Mouse (Mus musculus): ENCODE measurements around the gene Oat. TPM values are rescaled to one million over a fixed set of nuclear protein-coding genes. Genes with fewer than 3 reads are reported as not detected.

The Oat gene
- polyA plus RNA-seq, 1 experiment = 29.7 TPM

DNA sequence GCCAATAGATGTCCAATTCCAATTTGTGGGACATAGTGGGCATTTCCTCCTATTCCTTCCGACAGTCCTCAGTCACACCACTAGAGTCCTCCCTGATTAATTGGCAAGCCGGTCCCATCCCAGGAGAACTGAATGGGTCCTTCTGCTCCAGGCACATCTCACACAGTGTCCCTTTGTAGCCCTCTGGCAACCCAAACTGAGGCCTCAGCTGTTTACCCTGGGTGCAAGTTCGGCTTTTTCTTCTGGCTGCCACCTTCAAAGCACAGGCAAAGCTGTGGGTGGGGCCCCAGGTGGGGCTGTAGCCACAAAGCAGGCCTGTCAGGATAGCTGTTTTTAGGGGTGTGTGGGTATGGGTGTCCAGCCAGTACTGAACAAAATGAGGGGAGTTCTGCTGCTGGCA is 29.1 kb downstream of the Oat start:
- Histone ChIP-seq H3K4me3 (replicated peaks; ENCODE audit: control insufficient read depth, low read depth, low read length) (no peak overlapping the region), H3K4me1 (ENCODE audit: control insufficient read depth, insufficient read depth, low read length) (0 out of 2 replicates have a peak, but pooled peaks cover 1% of the 10 kb centered on the region), H3K27ac (ENCODE audit: control insufficient read depth, insufficient read depth, low read depth, low read length, poor library complexity) (no peak overlapping the region)
- TF ChIP-seq CTCF (IDR thresholded peaks at IDR 0.05; ENCODE audit: control insufficient read depth, insufficient read depth, low read length) (no peak), POLR2A (IDR thresholded peaks at IDR 0.05; ENCODE audit: borderline replicate concordance, control insufficient read depth, low read depth, low read length) (no peak)
- WGBS = 76% methylated on average over 3 of the region's 3 CpGs

DNA sequence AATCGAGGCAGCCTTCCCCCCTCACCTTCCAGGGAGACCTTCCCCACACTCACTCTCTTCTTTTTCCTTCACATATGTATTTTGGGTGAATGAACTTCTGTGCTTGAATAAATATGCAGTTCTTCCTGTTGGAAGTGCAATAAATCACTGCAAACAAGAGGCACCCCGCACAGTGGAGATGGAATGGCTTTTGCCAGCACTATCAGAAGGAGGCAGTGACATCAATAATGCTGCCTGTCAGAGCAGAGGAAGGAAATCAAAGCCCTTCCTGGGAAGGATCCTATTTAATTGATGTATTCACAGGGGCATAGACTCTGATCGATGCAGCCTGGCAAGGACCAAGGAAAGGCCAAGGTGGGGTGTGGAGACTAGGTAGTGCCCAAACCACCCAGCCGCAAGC is 33.8 kb downstream of the Oat start:
- no peak for TF ChIP-seq CTCF (IDR thresholded peaks at IDR 0.05; ENCODE audit: control insufficient read depth, insufficient read depth, low read length)
- TF ChIP-seq POLR2A (IDR thresholded peaks at IDR 0.05; ENCODE audit: borderline replicate concordance, control insufficient read depth, low read depth, low read length) = no peak
- Histone ChIP-seq H3K4me1 (ENCODE audit: control insufficient read depth, insufficient read depth, low read length) (no peaks in the 10 kb centered on the region), H3K27ac (ENCODE audit: control insufficient read depth, insufficient read depth, low read depth, low read length, poor library complexity) (no peak overlapping the region), H3K4me3 (replicated peaks; ENCODE audit: control insufficient read depth, low read depth, low read length) (no peak overlapping the region)
- WGBS = 52% methylated on average over 4 of the region's 4 CpGs

DNA sequence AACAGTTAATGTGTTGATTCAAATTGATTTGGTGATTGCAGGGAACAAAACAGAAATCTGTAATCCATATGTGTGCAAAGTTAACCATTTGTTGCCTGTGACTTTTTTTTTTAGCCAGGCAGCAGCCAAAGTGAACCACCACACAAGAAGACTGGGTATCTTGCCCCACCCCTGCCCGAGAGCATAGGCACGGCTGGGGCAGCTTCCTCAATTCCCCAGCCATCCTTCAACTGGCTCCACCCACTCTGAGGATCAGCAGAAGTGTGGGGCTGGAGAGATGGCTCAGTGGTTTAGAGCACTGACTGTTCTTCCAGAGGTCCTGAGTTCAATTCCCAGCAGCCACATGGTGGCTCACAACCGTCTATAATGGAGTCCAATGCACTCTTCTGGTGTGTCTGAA is 34.6 kb downstream of the Oat start:
- 19% methylated on average over 3 of the region's 3 CpGs for WGBS
- no peak overlapping the region for H3K4me3 ChIP-seq (replicated peaks; ENCODE audit: control insufficient read depth, low read depth, low read length)
- no peak overlapping the region for H3K27ac ChIP-seq (ENCODE audit: control insufficient read depth, insufficient read depth, low read depth, low read length, poor library complexity)
- H3K4me1 ChIP-seq (ENCODE audit: control insufficient read depth, insufficient read depth, low read length) = no peaks in the 10 kb centered on the region
- TF ChIP-seq POLR2A (IDR thresholded peaks at IDR 0.05; ENCODE audit: borderline replicate concordance, control insufficient read depth, low read depth, low read length) = no peak

DNA sequence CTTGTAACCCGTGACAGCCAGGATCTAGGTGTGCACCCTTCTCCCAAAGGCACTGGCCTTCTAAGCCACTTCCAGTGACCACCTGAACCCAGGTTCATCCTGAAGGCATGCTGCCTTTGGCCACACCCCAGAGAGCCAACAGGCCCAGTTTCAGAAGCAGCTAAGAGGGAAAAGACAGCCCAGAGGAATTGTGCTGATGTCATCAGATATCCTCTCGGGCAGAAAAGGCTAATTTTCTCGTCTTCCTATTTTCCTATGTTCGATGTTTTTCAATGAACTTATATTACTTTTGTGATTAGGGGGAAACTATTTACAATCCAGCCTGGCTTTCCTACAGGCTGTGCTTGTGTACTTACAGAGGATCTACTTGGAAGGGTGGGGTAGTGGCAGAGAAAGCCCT is 35.6 kb downstream of the Oat start:
- H3K4me1 ChIP-seq (ENCODE audit: control insufficient read depth, insufficient read depth, low read length) = no peaks in the 10 kb centered on the region
- H3K27ac ChIP-seq (ENCODE audit: control insufficient read depth, insufficient read depth, low read depth, low read length, poor library complexity) = no peak overlapping the region
- TF ChIP-seq CTCF (IDR thresholded peaks at IDR 0.05; ENCODE audit: control insufficient read depth, insufficient read depth, low read length) (no peak), POLR2A (IDR thresholded peaks at IDR 0.05; ENCODE audit: borderline replicate concordance, control insufficient read depth, low read depth, low read length) (no peak)
- whole genome bisulfite sequencing = 80% methylated on average over 4 of the region's 4 CpGs
- no peak overlapping the region for H3K4me3 ChIP-seq (replicated peaks; ENCODE audit: control insufficient read depth, low read depth, low read length)

DNA sequence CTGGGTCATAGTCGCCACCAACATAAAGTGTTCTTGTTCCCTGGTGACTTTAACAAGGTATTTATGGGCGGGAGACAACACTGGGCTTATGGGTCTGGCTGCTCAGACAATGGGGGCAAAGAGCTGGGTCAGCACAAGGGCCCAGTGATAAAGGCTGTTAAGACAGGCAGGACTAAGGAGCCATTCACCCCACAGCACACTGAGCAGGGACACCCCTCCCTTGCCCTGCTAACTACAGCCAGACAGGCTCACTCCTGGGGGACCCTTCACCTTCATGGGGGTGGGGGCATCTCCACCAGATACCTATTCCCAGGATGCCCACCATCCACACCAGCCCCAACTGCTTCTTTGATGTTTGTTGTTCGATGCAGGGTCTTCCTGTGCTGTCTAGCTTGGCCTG is 47.0 kb downstream of the Oat start:
- WGBS = 70% methylated on average over 3 of the region's 3 CpGs

DNA sequence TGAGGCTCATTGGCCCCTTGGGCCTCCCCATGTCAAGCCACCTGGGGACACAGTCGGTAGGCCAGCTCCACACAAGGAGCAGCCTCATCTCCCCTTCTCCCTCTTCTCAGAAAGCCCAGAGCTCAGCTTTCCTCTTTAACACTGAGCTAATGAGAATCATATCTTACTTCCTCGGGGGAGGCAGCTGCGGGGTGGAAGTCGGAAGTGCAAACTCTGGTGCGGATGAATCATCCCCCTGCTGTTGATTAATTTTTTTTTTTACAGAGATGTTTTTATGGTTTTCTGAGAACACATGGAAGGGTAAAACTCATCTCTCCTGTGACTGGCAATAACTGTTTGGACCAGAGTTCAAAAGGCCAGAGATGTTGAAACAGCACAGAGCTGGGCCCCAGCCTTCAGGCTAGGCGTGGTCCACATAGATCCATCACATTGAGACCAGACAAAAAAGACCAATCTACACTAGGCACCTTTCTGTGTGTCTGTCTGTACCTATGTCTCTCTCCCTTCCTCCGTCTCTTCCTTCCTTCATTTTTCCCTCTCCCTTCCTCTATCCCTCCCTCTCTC is 62.7 kb downstream of the Oat start:
- TF ChIP-seq POLR2A (IDR thresholded peaks at IDR 0.05; ENCODE audit: borderline replicate concordance, control insufficient read depth, low read depth, low read length) (no peak), CTCF (IDR thresholded peaks at IDR 0.05; ENCODE audit: control insufficient read depth, insufficient read depth, low read length) (no peak)
- no peaks in the 10 kb centered on the region for H3K4me1 ChIP-seq (ENCODE audit: control insufficient read depth, insufficient read depth, low read length)
- WGBS = 72% methylated on average over 7 of the region's 7 CpGs
- H3K4me3 ChIP-seq (replicated peaks; ENCODE audit: control insufficient read depth, low read depth, low read length) = no peak overlapping the region
- no peak overlapping the region for H3K27ac ChIP-seq (ENCODE audit: control insufficient read depth, insufficient read depth, low read depth, low read length, poor library complexity)

More for the DNA sequence above, 47.0 kb downstream of the Oat start:
- Histone ChIP-seq H3K4me3 (replicated peaks; ENCODE audit: control insufficient read depth, low read depth, low read length) (no peak overlapping the region), H3K27ac (ENCODE audit: control insufficient read depth, insufficient read depth, low read depth, low read length, poor library complexity) (no peak overlapping the region), H3K4me1 (ENCODE audit: control insufficient read depth, insufficient read depth, low read length) (no peaks in the 10 kb centered on the region)
- TF ChIP-seq CTCF (IDR thresholded peaks at IDR 0.05; ENCODE audit: control insufficient read depth, insufficient read depth, low read length) (no peak), POLR2A (IDR thresholded peaks at IDR 0.05; ENCODE audit: borderline replicate concordance, control insufficient read depth, low read depth, low read length) (no peak)

DNA sequence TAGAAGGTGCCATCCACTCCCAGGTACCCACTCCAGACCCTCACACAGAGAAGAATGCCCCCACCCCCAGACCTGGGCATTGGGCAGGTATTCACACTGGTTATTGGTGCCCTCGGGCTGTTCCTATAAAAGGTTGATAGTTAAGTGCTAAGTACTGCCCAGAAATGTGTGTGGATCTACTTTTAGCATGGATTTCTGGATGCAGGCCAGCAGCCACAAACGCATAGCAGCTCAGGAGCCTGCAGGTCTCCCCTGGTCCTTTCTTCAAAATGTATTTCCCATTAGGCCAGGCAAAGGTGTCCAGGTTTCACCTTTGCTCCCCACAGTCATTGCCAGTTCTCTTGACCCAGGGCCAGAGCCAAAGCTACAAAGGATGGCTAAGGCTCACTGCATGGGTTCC is 67.1 kb downstream of the Oat start:
- H3K4me3 ChIP-seq (replicated peaks; ENCODE audit: control insufficient read depth, low read depth, low read length) = no peak overlapping the region
- WGBS = 61% methylated on average over 2 of the region's 2 CpGs
- H3K4me1 ChIP-seq (ENCODE audit: control insufficient read depth, insufficient read depth, low read length) = no peaks in the 10 kb centered on the region
- no peak overlapping the region for H3K27ac ChIP-seq (ENCODE audit: control insufficient read depth, insufficient read depth, low read depth, low read length, poor library complexity)
- TF ChIP-seq POLR2A (IDR thresholded peaks at IDR 0.05; ENCODE audit: borderline replicate concordance, control insufficient read depth, low read depth, low read length) (no peak), CTCF (IDR thresholded peaks at IDR 0.05; ENCODE audit: control insufficient read depth, insufficient read depth, low read length) (no peak)

Other genes starting within 250 kb of the Oat start
- gene Nkx1-2, start 23.2 kb upstream of the Oat start, polyA plus RNA-seq (2011; ENCODE audit: insufficient read depth, insufficient read length, low replicate concordance, missing spikeins) = not detected in 2 replicates
- 2.2 and 5.5 TPM in 2 replicates for gene Lhpp, start 34.2 kb upstream of the Oat start, polyA plus RNA-seq (2011; ENCODE audit: insufficient read depth, insufficient read length, low replicate concordance, missing spikeins)
- 43.2 and 51.4 TPM in 2 replicates for gene Fam53b, start 237.5 kb upstream of the Oat start, polyA plus RNA-seq (2011; ENCODE audit: insufficient read depth, insufficient read length, low replicate concordance, missing spikeins)

Measured in bone marrow, adult 2 months (tissue).